Mouse (Mus musculus) testis, adult 2 months (tissue): ENCODE data around the gene Fstl3.

ENCODE experiments used
- CTCF ChIP-seq: fragments of 200-500 bp; IDR thresholded peaks from 2 replicates; pipeline ENCODE4 v1.5.1; 2012; ENCODE audit warnings: low read depth, mild to moderate bottlenecking, inconsistent platforms, low read length, moderate library complexity; ENCODE audit not compliant: control insufficient read depth, insufficient read depth, insufficient replicate concordance
- POLR2A ChIP-seq: fragments of 200-500 bp; IDR thresholded peaks from 2 replicates; pipeline ENCODE4 v1.6.1; 2012; ENCODE audit warnings: low read depth, mild to moderate bottlenecking, inconsistent platforms, low read length, moderate library complexity; ENCODE audit not compliant: control insufficient read depth

DNA sequence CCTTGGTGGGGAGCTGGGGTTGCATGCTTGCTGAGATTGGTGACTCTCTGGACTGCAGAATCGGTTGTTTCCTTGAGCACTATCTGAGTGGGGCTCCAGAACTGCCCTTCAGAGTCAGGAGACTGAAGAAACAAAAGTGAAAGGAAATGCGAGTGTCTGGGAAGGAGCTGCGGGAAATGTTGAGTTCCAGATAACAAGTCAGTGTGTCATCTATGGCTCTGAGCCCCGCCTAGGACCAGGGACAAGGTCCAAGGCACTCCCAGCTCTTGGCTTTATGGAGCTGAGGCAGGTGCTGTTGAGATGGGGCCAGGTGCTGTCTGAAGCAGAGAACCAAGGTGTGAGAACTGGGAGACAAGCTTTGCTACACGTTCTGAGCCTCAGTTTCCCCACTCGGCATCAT lies 47.3 kb downstream of the Fstl3 start:
- TF ChIP-seq CTCF (no peak), POLR2A (no peak)
